Mouse (Mus musculus) frontal cortex, postnatal 10 days (tissue): ENCODE measurements at regions not wholly inside any gene's neighbourhood (a gene's known extent, or its start where the extent isn't known, plus 50 kb on each side); places are given as distances from the start of the nearest gene placed in this dataset.
A peak's percentile ranks its signal among the peaks of the same experiment; 100 is the strongest.

ENCODE experiments used
- DNase-seq, 2 experiments: peaks; one replicate each; pipeline ENCODE4 v3.0.0; 2022; ENCODE audit warnings: low spot score in 2 of 2, mixed read lengths in 1 of 2

GRCm38 (mm10) chr4:33552856-33553255 lies 242.7 kb downstream of the Rngtt start:
- DNase-seq = no peak

GRCm38 (mm10) chr4:33554606-33555005 lies 244.5 kb downstream of the Rngtt start:
- no peak for DNase-seq

- DNase-seq = no peak
Measured at GRCm38 (mm10) chr4:33555231-33555933, 245.3 kb downstream of the Rngtt start.

GRCm38 (mm10) chr4:33555966-33556365 lies 245.9 kb downstream of the Rngtt start:
- DNase-seq = no peak

GRCm38 (mm10) chr4:33556661-33557540 lies 246.8 kb downstream of the Rngtt start:
- DNase-seq = no peak

- DNase-seq = no peak
Measured at GRCm38 (mm10) chr4:33570274-33570673, 260.2 kb downstream of the Rngtt start.

GRCm38 (mm10) chr4:33571351-33571750 lies 261.2 kb downstream of the Rngtt start:
- no peak for DNase-seq

GRCm38 (mm10) chr4:33577631-33578030 lies 267.5 kb downstream of the Rngtt start:
- DNase-seq = no peak

- DNase-seq = no peak
Measured at GRCm38 (mm10) chr4:33580491-33580890, 270.4 kb downstream of the Rngtt start.

GRCm38 (mm10) chr4:33581180-33581591 lies 271.1 kb downstream of the Rngtt start:
- no peak for DNase-seq

GRCm38 (mm10) chr4:33581766-33582525 lies 271.8 kb downstream of the Rngtt start:
- no peak for DNase-seq

- DNase-seq = no peak
Measured at GRCm38 (mm10) chr4:33582986-33583720, 273.0 kb downstream of the Rngtt start.

- DNase-seq = no peak
Measured at GRCm38 (mm10) chr4:33583979-33584907, 274.1 kb downstream of the Rngtt start.

GRCm38 (mm10) chr4:33585821-33586220 lies 275.7 kb downstream of the Rngtt start:
- no peak for DNase-seq

GRCm38 (mm10) chr4:33586290-33586614 lies 276.1 kb downstream of the Rngtt start:
- DNase-seq = no peak

- peak; percentile 38 to 40 for DNase-seq
Measured at GRCm38 (mm10) chr4:33586615-33587451, 276.7 kb downstream of the Rngtt start.

GRCm38 (mm10) chr4:33587666-33588065 lies 277.6 kb downstream of the Rngtt start:
- DNase-seq = no peak

- no peak for DNase-seq
Measured at GRCm38 (mm10) chr4:33588127-33588526, 278.0 kb downstream of the Rngtt start.

GRCm38 (mm10) chr4:33589207-33589606 lies 279.1 kb downstream of the Rngtt start:
- DNase-seq = no peak
